Mouse (Mus musculus): ENCODE measurements around the gene Stra8. TPM values are rescaled to one million over a fixed set of nuclear protein-coding genes. Genes with fewer than 3 reads are reported as not detected.

Stra8 gene
- polyA plus RNA-seq, 1 experiment from 2014 or later, result not detected

DNA sequence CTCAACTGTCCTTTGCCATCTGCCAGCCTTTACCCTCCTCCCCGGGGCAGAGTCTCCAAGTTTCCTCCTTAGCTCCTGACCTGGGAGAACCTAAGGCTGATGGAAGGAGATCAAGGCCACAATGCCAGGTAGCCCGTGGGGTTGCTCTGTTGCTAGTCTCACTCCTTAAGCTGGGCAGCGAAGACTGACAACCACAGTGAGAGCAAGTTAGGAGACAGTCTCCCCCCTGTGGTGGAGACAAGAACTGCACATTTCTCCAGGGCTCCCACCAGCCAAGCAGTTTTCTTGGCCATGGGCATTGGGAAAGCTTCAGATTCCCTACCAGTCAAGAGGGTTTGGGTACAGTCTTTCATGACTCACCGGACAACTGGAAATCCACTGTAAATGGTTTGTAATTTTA, 7.2 kb downstream of the Stra8 start:
- Histone ChIP-seq H3K9ac (no peak overlapping the region), H3K4me3 (no peak overlapping the region), H3K27me3 (replicated peaks) (no peaks in the 10 kb centered on the region), H3K4me1 (no peaks in the 10 kb centered on the region), H3K27ac (no peak overlapping the region), H3K4me2 (no peak overlapping the region), H3K36me3 (replicated peaks) (no peaks in the 10 kb centered on the region), H3K9me3 (no peaks in the 10 kb centered on the region)
- no peak for ATAC-seq (replicated peaks)
- 43% methylated on average over 4 of the region's 4 CpGs for WGBS

GRCm38 (mm10) chr6:34927594-34927993, 7.6 kb downstream of the Stra8 start:
- H3K4me3 ChIP-seq, result no peak overlapping the region
- H3K9me3 ChIP-seq, result no peaks in the 10 kb centered on the region
- H3K27me3 ChIP-seq (replicated peaks), result no peaks in the 10 kb centered on the region
- no peaks in the 10 kb centered on the region for H3K36me3 ChIP-seq (replicated peaks)
- 94% methylated on average over 8 of the region's 8 CpGs for WGBS
- no peak for ATAC-seq (replicated peaks)
- H3K4me1 ChIP-seq, result no peaks in the 10 kb centered on the region
- no peak overlapping the region for H3K27ac ChIP-seq
- H3K9ac ChIP-seq, result no peak overlapping the region
- no peak overlapping the region for H3K4me2 ChIP-seq

GRCm38 (mm10) chr6:34932633-34933032, 12.7 kb downstream of the Stra8 start:
- Histone ChIP-seq H3K4me1 (no peaks in the 10 kb centered on the region), H3K36me3 (replicated peaks) (no peaks in the 10 kb centered on the region), H3K27me3 (replicated peaks) (no peaks in the 10 kb centered on the region), H3K4me3 (no peak overlapping the region), H3K4me2 (no peak overlapping the region), H3K27ac (no peak overlapping the region), H3K9me3 (no peaks in the 10 kb centered on the region), H3K9ac (no peak overlapping the region)
- no peak for ATAC-seq (replicated peaks)
- 90% methylated on average over 1 of the region's 1 CpGs for WGBS

- Histone ChIP-seq H3K4me1 (no peaks in the 10 kb centered on the region), H3K27ac (no peak overlapping the region), H3K4me3 (no peak overlapping the region), H3K9ac (no peak overlapping the region), H3K4me2 (no peak overlapping the region), H3K27me3 (replicated peaks) (no peaks in the 10 kb centered on the region), H3K36me3 (replicated peaks) (no peaks in the 10 kb centered on the region), H3K9me3 (no peaks in the 10 kb centered on the region)
- whole genome bisulfite sequencing, result 76% methylated on average over 5 of the region's 5 CpGs
- ATAC-seq (replicated peaks), result no peak
These were observed 16.8 kb downstream of the Stra8 start for GRCm38 (mm10) chr6:34936743-34937142.

- Histone ChIP-seq H3K27me3 (replicated peaks) (no peaks in the 10 kb centered on the region), H3K9ac (no peak overlapping the region), H3K4me2 (no peak overlapping the region), H3K27ac (no peak overlapping the region), H3K4me1 (no peaks in the 10 kb centered on the region), H3K9me3 (no peaks in the 10 kb centered on the region), H3K4me3 (no peak overlapping the region), H3K36me3 (replicated peaks) (no peaks in the 10 kb centered on the region)
- 78% methylated on average over 7 of the region's 7 CpGs for WGBS
- no peak for ATAC-seq (replicated peaks)
These were observed 18.4 kb downstream of the Stra8 start for GRCm38 (mm10) chr6:34938280-34938928.

GRCm38 (mm10) chr6:34938929-34939325, 19.0 kb downstream of the Stra8 start:
- no peaks in the 10 kb centered on the region for H3K4me1 ChIP-seq
- no peak overlapping the region for H3K4me3 ChIP-seq
- no peak overlapping the region for H3K27ac ChIP-seq
- H3K27me3 ChIP-seq (replicated peaks), result no peaks in the 10 kb centered on the region
- ATAC-seq (replicated peaks), result no peak
- H3K9ac ChIP-seq, result no peak overlapping the region
- no peak overlapping the region for H3K4me2 ChIP-seq
- H3K9me3 ChIP-seq, result no peaks in the 10 kb centered on the region
- WGBS, result 50% methylated on average over 4 of the region's 4 CpGs
- H3K36me3 ChIP-seq (replicated peaks), result no peaks in the 10 kb centered on the region

GRCm38 (mm10) chr6:34939451-34939850, 19.5 kb downstream of the Stra8 start:
- WGBS, result 91% methylated on average over 8 of the region's 8 CpGs
- no peak for ATAC-seq (replicated peaks)
- H3K4me1 ChIP-seq, result no peaks in the 10 kb centered on the region
- H3K9me3 ChIP-seq, result no peaks in the 10 kb centered on the region
- no peaks in the 10 kb centered on the region for H3K36me3 ChIP-seq (replicated peaks)
- H3K4me2 ChIP-seq, result no peak overlapping the region
- H3K27me3 ChIP-seq (replicated peaks), result no peaks in the 10 kb centered on the region
- H3K9ac ChIP-seq, result no peak overlapping the region
- no peak overlapping the region for H3K4me3 ChIP-seq
- no peak overlapping the region for H3K27ac ChIP-seq

DNA sequence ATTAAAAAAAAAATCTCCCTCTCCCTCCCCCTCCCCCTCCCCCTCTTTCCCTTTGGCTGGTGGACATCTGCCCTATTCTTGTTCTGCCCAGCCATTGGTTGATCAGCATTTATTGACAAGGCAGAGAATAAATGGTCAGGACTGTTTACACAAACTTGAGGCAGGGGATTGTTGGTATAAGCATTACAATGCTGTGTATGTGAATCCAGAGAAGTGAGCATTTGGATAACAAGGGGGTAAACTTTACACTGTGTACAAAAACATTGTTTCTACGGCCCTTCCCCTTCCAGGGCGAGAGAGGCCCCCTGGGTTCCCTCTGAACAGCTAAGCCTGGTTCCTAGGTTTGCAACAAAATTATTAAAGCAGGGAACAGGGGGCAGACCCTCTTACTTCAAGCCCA, 21.5 kb downstream of the Stra8 start:
- no peak overlapping the region for H3K27ac ChIP-seq
- H3K9ac ChIP-seq, result no peak overlapping the region
- WGBS, result 69% methylated on average over 2 of the region's 2 CpGs
- no peaks in the 10 kb centered on the region for H3K9me3 ChIP-seq
- no peak overlapping the region for H3K4me3 ChIP-seq
- no peak overlapping the region for H3K4me2 ChIP-seq
- H3K27me3 ChIP-seq (replicated peaks), result no peaks in the 10 kb centered on the region
- H3K4me1 ChIP-seq, result no peaks in the 10 kb centered on the region
- H3K36me3 ChIP-seq (replicated peaks), result no peaks in the 10 kb centered on the region
- no peak for ATAC-seq (replicated peaks)

DNA sequence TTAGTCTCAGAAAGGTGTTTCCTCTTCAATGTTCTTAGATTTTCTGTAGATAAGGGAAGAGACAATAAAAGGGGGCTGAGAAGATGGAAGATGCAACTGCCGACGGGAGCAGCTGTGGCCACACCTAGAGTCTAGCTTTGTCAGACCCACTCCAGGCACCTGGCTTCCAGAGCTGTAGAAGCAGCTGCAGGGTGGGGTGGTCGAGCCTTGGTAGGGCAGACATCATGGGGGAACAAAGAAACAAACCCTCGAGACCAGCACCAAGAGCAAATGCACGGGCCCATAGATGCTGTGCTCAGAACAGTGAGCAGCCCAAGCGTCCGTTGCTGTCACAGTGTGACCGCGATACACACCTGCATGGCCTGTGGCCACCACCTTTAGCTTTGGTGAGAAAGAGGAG, 22.5 kb downstream of the Stra8 start:
- 95% methylated on average over 9 of the region's 9 CpGs for WGBS

DNA sequence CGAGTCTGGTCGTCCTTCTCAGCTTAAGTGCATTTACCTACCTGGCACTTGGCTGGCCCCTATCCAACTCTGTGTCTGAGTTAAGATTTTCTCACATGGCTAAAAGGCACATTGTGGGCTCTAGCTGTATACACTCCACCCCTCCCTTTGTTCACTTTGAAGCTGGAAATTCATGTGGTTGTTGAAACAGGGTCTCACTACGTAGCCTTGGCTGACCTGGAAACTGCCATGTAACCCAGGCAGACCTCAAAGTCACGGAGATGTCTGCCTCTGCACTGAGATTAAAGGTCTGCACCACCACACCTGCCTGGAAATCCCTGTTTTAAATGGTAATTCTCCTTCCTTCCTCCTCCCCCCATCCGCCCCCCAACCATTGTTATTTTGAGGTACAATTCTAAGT, 23.5 kb downstream of the Stra8 start:
- no peaks in the 10 kb centered on the region for H3K36me3 ChIP-seq (replicated peaks)
- H3K27ac ChIP-seq, result no peak overlapping the region
- no peak overlapping the region for H3K4me2 ChIP-seq
- ATAC-seq (replicated peaks), result no peak
- WGBS, result 84% methylated on average over 5 of the region's 5 CpGs
- no peaks in the 10 kb centered on the region for H3K27me3 ChIP-seq (replicated peaks)
- H3K4me3 ChIP-seq, result no peak overlapping the region
- H3K9me3 ChIP-seq, result no peaks in the 10 kb centered on the region
- no peak overlapping the region for H3K9ac ChIP-seq
- H3K4me1 ChIP-seq, result no peaks in the 10 kb centered on the region

More for the DNA sequence above, 22.5 kb downstream of the Stra8 start:
- no peaks in the 10 kb centered on the region for H3K9me3 ChIP-seq
- H3K9ac ChIP-seq, result no peak overlapping the region
- H3K36me3 ChIP-seq (replicated peaks), result no peaks in the 10 kb centered on the region
- H3K27me3 ChIP-seq (replicated peaks), result no peaks in the 10 kb centered on the region
- no peaks in the 10 kb centered on the region for H3K4me1 ChIP-seq
- no peak overlapping the region for H3K4me2 ChIP-seq
- H3K27ac ChIP-seq, result no peak overlapping the region
- ATAC-seq (replicated peaks), result no peak
- H3K4me3 ChIP-seq, result no peak overlapping the region

- no peaks in the 10 kb centered on the region for H3K9me3 ChIP-seq
- H3K4me1 ChIP-seq, result no peaks in the 10 kb centered on the region
- 100% methylated on average over 1 of the region's 1 CpGs for WGBS
- H3K27me3 ChIP-seq (replicated peaks), result no peaks in the 10 kb centered on the region
- no peak overlapping the region for H3K4me3 ChIP-seq
- H3K9ac ChIP-seq, result no peak overlapping the region
- ATAC-seq (replicated peaks), result no peak
- no peak overlapping the region for H3K27ac ChIP-seq
- H3K4me2 ChIP-seq, result no peak overlapping the region
- no peaks in the 10 kb centered on the region for H3K36me3 ChIP-seq (replicated peaks)
These were observed 26.6 kb downstream of the Stra8 start for GRCm38 (mm10) chr6:34946486-34947079.

DNA sequence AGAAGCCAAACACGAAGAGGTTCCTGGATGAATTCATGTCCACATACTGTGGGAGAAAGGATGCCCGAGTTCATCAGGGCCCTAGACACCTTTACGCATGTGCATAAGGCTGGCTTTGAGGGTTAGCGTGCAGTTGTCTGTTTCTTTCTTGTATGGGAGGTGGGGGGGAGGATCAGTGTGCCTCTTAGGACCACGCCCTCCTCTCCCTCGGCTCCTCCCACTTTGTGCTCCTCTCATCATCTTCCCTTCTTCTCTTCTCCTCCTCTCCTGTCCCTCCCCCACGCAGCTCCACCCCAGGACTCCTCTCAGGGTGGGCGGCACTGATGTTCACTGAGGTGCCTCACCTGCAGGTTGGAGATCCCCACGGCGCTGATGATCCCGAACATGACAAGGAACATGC, 28.5 kb downstream of the Stra8 start:
- ATAC-seq (replicated peaks), result 0 out of 2 replicates have a peak, but pooled peaks have one; percentile 54
- H3K4me1 ChIP-seq, result no peaks in the 10 kb centered on the region
- 21% methylated on average over 10 of the region's 11 CpGs for WGBS
- peak overlapping the region; percentile 20 for H3K4me3 ChIP-seq
- no peak overlapping the region for H3K27ac ChIP-seq
- no peaks in the 10 kb centered on the region for H3K9me3 ChIP-seq
- peak overlapping the region; percentile 40 for H3K4me2 ChIP-seq
- H3K9ac ChIP-seq, result no peak overlapping the region
- no peaks in the 10 kb centered on the region for H3K36me3 ChIP-seq (replicated peaks)
- no peaks in the 10 kb centered on the region for H3K27me3 ChIP-seq (replicated peaks)

- Histone ChIP-seq H3K4me3 (no peak overlapping the region), H3K9me3 (no peaks in the 10 kb centered on the region), H3K4me1 (0 out of 2 replicates have a peak, but pooled peaks cover 6% of the 10 kb centered on the region), H3K27me3 (replicated peaks) (no peaks in the 10 kb centered on the region), H3K4me2 (no peak overlapping the region), H3K36me3 (replicated peaks) (no peaks in the 10 kb centered on the region), H3K9ac (no peak overlapping the region), H3K27ac (no peak overlapping the region)
- no peak for ATAC-seq (replicated peaks)
- WGBS, result 88% methylated on average over 7 of the region's 7 CpGs
These were observed 31.6 kb downstream of the Stra8 start for GRCm38 (mm10) chr6:34951518-34951917.

All from midbrain, embryonic 15.5 days (tissue).